Mouse (Mus musculus) C2C12 (cell line): ENCODE measurements around the gene Hpn. TPM values are rescaled to one million over a fixed set of nuclear protein-coding genes. Genes with fewer than 3 reads are reported as not detected.

ENCODE experiments used
- H3K27me3 ChIP-seq: one replicate; pipeline ENCODE4 v1.6.1; 2011; ENCODE audit not compliant: control insufficient read depth, insufficient read depth, insufficient read length
- H3K36me3 ChIP-seq: one replicate; pipeline ENCODE4 v1.6.1; 2011; ENCODE audit not compliant: control insufficient read depth, insufficient read depth
- H3K4me3 ChIP-seq: one replicate; pipeline ENCODE4 v1.5.1; 2011; ENCODE audit warnings: mild to moderate bottlenecking, control low read depth; ENCODE audit not compliant: poor library complexity, insufficient read depth, severe bottlenecking
- H3K79me2 ChIP-seq: one replicate; pipeline ENCODE4 v1.6.1; 2011; ENCODE audit not compliant: control insufficient read depth, insufficient read depth
- H3K79me3 ChIP-seq: one replicate; pipeline ENCODE4 v1.6.1; 2011; ENCODE audit warnings: low read depth, control low read depth
- H3ac ChIP-seq: one replicate; pipeline ENCODE3; 2011; ENCODE audit warnings: low read depth; ENCODE audit not compliant: control insufficient read depth, insufficient read length
- CEBPB ChIP-seq: IDR thresholded peaks from one replicate; pipeline ENCODE4 v1.6.1; 2011; ENCODE audit warnings: low read depth, mild to moderate bottlenecking, control low read depth, moderate library complexity
- CTCF ChIP-seq: IDR thresholded peaks from one replicate; pipeline ENCODE4 v1.5.1; 2011; ENCODE audit not compliant: control insufficient read depth, insufficient read depth, insufficient read length
- FOSL1 ChIP-seq: IDR thresholded peaks from one replicate; pipeline ENCODE4 v1.8.0; 2011; ENCODE audit warnings: mild to moderate bottlenecking, low read length; ENCODE audit not compliant: poor library complexity, insufficient read depth, severe bottlenecking
- MAX ChIP-seq: IDR thresholded peaks from one replicate; pipeline ENCODE4 v1.6.1; 2011; ENCODE audit warnings: mild to moderate bottlenecking, control low read depth
- MYOD1 ChIP-seq: IDR thresholded peaks from one replicate; pipeline ENCODE4 v1.6.1; 2011; ENCODE audit warnings: low read depth; ENCODE audit not compliant: control insufficient read depth, insufficient read length
- MYOG ChIP-seq: IDR thresholded peaks from one replicate; pipeline ENCODE4 v1.6.1; 2011; ENCODE audit not compliant: control insufficient read depth, insufficient read length; ENCODE audit errors: extremely low read depth
- USF1 ChIP-seq: IDR thresholded peaks from one replicate; pipeline ENCODE4 v1.6.1; 2011; ENCODE audit warnings: low read depth, mild to moderate bottlenecking, control low read depth, moderate library complexity
- polyA plus RNA-seq: library from polyadenylated mRNA; unstranded; fragments of >200 nt; fragmentation: generic; extraction: Trizol; gene quantifications from one replicate; pipeline ENCODE4 v1.2.1, GENCODE M21; 2012; ENCODE audit warnings: missing spikeins

The Hpn gene
- polyA plus RNA-seq, 1 experiment: not detected

DNA sequence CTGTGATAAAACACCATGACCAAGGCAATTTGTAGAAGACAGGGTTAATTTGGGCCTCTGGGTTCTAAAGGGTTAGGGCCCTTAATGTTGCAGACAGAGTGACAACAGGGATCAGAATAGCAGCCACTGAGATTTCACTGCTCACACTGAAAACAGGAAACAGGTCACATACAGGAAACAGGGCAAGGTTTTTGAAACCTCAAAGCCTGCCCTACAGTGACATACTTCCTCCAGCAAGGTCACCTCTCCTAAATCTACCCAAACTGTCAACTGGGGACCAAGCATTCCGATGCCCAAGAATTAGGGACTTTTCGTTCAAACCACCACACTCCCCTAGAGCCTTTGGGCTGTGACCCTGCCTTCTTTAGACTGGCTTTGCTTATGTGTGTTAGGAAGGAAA is 25.4 kb downstream of the Hpn start:
- H3K27me3 ChIP-seq: peaks cover 26% of the 10 kb centered on the region
- H3K79me2 ChIP-seq: no peaks in the 10 kb centered on the region
- no peaks in the 10 kb centered on the region for H3K36me3 ChIP-seq
- TF ChIP-seq USF1: no peak
- no peak for TF ChIP-seq MYOD1
- no peak for TF ChIP-seq CEBPB
- TF ChIP-seq FOSL1: no peak
- no peak for TF ChIP-seq CTCF
- TF ChIP-seq MYOG: no peak
- no peak for TF ChIP-seq MAX
- H3K79me3 ChIP-seq: no peaks in the 10 kb centered on the region
- no peak overlapping the region for H3K4me3 ChIP-seq
- no peak overlapping the region for H3ac ChIP-seq

DNA sequence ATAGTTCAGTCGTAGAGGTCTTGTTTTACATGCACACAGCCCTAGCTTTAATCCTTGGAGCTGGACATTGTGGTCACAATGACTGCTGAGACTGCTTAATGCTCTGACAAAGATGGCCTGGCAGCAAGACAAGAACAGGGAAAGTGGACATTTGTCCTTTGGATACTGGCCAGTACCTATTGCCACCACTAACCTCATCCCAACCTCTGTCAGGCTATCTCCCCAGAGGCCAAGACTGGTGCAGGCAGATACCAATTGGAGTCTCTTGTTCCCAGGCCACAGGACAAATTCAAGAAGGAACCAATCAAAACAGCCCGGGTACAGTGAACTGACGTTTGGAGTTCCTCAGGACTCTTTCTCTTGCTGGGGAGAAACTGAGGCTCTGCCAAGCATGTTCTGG is 26.9 kb downstream of the Hpn start:
- Histone ChIP-seq H3K79me3 (no peaks in the 10 kb centered on the region), H3K27me3 (peaks cover 14% of the 10 kb centered on the region), H3ac (no peak overlapping the region), H3K79me2 (no peaks in the 10 kb centered on the region), H3K36me3 (no peaks in the 10 kb centered on the region), H3K4me3 (no peak overlapping the region)
- TF ChIP-seq MYOD1 (no peak), CTCF (no peak), MAX (no peak), USF1 (no peak), MYOG (no peak), FOSL1 (no peak), CEBPB (no peak)

DNA sequence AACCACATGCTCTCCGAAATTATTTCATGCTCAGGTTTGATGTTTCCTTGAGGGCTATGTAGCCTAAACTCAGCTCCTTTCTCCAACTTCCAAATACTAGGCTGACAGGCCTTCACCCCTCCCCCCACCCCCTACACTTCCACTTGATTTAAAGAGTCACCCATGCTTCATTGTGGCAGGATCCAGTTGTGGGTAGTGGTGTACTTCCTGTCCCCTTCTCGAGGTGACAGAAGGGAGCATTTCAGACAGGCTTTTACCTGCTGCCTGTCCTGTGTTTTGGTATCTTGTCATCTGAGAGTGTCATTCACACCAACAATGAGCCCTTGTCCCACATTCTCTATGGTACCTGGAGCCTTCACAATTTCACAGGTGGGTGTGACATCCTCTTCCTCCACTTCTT is 27.8 kb downstream of the Hpn start:
- TF ChIP-seq MYOG (no peak), CTCF (no peak), MAX (no peak), CEBPB (no peak), USF1 (no peak), MYOD1 (no peak), FOSL1 (no peak)
- H3K79me2 ChIP-seq: no peaks in the 10 kb centered on the region
- peaks cover 8% of the 10 kb centered on the region for H3K27me3 ChIP-seq
- H3K4me3 ChIP-seq: no peak overlapping the region
- no peaks in the 10 kb centered on the region for H3K36me3 ChIP-seq
- H3K79me3 ChIP-seq: no peaks in the 10 kb centered on the region
- H3ac ChIP-seq: no peak overlapping the region

DNA sequence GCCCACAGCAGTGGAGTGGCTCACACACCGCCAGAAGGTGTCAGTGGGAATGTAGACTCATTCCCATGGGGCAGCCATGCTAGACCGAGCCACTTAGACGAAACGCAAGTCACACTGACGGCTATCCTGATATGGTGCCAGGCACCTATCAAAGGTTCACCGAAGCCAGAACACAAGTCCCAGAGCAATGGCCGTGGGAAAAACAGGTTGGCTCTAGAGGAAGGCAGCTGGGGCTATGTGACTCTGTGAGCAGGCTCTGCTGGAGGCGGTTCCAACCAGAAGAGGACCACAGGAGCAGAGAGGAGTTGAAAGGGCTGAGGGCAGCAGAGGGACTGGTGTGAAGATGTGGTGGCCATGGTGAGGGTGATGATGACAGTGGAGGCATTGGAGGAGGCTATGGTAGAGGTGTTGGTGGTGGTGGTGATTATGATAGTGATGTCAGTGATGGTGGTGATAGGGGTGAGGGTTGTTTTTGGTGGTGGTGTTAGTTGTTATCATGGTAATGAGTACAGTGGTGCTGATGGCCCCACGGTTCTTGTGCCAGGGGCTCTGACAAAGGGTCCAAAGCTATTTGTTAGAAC is 28.8 kb downstream of the Hpn start:
- no peak overlapping the region for H3ac ChIP-seq
- no peaks in the 10 kb centered on the region for H3K36me3 ChIP-seq
- H3K4me3 ChIP-seq: no peak overlapping the region
- TF ChIP-seq MYOG: no peak
- TF ChIP-seq MYOD1: no peak
- no peak for TF ChIP-seq USF1
- TF ChIP-seq CTCF: no peak
- TF ChIP-seq MAX: no peak
- no peak for TF ChIP-seq FOSL1
- no peak for TF ChIP-seq CEBPB
- H3K79me3 ChIP-seq: no peaks in the 10 kb centered on the region
- H3K27me3 ChIP-seq: no peaks in the 10 kb centered on the region
- no peaks in the 10 kb centered on the region for H3K79me2 ChIP-seq

DNA sequence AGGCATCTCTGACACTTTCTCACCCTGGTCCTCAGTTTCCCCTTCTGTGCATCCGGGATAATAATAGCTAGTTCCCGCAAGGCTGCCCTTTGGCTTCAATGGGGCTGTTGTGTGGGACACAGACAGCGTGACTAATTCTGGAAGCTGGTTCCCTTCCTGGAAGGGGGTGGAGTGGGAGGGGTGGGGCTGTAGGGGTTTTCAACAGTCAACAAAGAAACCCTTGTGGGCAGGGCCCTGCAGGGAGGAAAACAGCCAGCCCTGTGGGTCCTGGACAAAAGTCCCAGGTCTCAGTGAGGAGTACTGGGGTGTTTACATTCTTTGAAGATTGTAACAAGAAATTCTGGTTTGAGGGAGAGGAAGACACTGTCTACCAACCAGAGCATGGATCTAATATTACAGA is 29.9 kb downstream of the Hpn start:
- TF ChIP-seq CEBPB (no peak), MAX (no peak), CTCF (no peak), MYOD1 (no peak), FOSL1 (no peak), USF1 (no peak), MYOG (no peak)
- H3K79me3 ChIP-seq: no peaks in the 10 kb centered on the region
- H3K36me3 ChIP-seq: no peaks in the 10 kb centered on the region
- no peak overlapping the region for H3K4me3 ChIP-seq
- H3ac ChIP-seq: no peak overlapping the region
- no peaks in the 10 kb centered on the region for H3K79me2 ChIP-seq
- H3K27me3 ChIP-seq: no peaks in the 10 kb centered on the region

DNA sequence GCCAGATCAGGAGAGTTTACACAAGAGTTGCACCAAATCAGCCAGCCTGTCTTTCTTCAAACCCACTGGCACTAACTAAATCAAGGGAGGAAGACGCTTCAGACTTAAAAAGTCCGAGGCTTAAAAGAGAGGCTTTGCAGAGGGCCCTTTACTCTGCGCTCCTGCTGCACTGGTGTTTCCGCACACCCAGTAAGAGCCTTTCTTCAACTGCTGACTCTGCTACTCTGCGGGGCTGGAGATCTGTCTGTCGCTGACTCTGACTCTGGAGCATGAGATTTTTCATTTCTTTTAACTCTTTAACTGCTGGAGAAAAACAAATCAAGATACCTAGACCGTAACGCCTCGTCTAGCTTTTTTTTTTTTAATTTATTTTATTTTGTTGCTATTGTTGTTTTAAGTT is 30.9 kb downstream of the Hpn start:
- Histone ChIP-seq H3K36me3 (no peaks in the 10 kb centered on the region), H3K79me2 (no peaks in the 10 kb centered on the region), H3ac (no peak overlapping the region), H3K4me3 (no peak overlapping the region), H3K79me3 (no peaks in the 10 kb centered on the region), H3K27me3 (no peaks in the 10 kb centered on the region)
- TF ChIP-seq USF1 (no peak), MYOD1 (no peak), CTCF (no peak), MYOG (no peak)
